Mouse (Mus musculus) liver, embryonic 14.5 days (tissue): ENCODE measurements at regions not wholly inside any gene's neighbourhood (a gene's known extent, or its start where the extent isn't known, plus 50 kb on each side); places are given as distances from the start of the nearest gene placed in this dataset.

ENCODE experiments used
- ATAC-seq: fragments of 200-750 bp; cut with Nextera tagmentation; 2 replicates; pipeline ENCODE4 v1.8.0; 2017; ENCODE audit warnings: moderate number of reproducible peaks, mild to moderate bottlenecking, moderate library complexity; ENCODE audit not compliant: insufficient read depth
- DNase-seq, 3 experiments: peaks; one replicate each; pipeline ENCODE4 v3.0.0-alpha.2; 2012 to 2013; ENCODE audit warnings: low read depth in 3 of 3, low spot score in 3 of 3
- H3K27ac ChIP-seq: fragments of 300-500 bp; sonication (generic); 2 replicates; pipeline ENCODE4 v1.5.1; 2014; ENCODE audit warnings: moderate library complexity, mild to moderate bottlenecking, control low read depth, inconsistent platforms
- H3K27me3 ChIP-seq: fragments of 300-500 bp; sonication (generic); 2 replicates; pipeline ENCODE4 v1.6.1; 2014; ENCODE audit warnings: mild to moderate bottlenecking, low read length, moderate library complexity; ENCODE audit not compliant: control insufficient read depth, insufficient read depth
- H3K36me3 ChIP-seq: fragments of 300-500 bp; sonication (generic); replicated peaks from 2 replicates; pipeline ENCODE4 v1.6.1; 2014; ENCODE audit warnings: low read depth; ENCODE audit not compliant: control insufficient read depth, insufficient read depth
- H3K4me1 ChIP-seq, 2 experiments: fragments of 200-500 bp in 1 of 2; fragments of 300-500 bp in 1 of 2; sonication (generic) in 1 of 2; replicated peaks; 2 replicates each; pipeline ENCODE4 v1.6.1; 2012 to 2014; ENCODE audit warnings: antibody characterized with exemption in 1 of 2, inconsistent platforms in 1 of 2, low read length in 1 of 2; ENCODE audit not compliant: control insufficient read depth in 2 of 2, insufficient read depth in 2 of 2
- H3K4me2 ChIP-seq: fragments of 300-500 bp; sonication (generic); 2 replicates; pipeline ENCODE4 v1.6.1; 2014; ENCODE audit warnings: low read depth, mild to moderate bottlenecking, control low read depth, moderate library complexity
- H3K4me3 ChIP-seq, 2 experiments: fragments of 200-500 bp in 1 of 2; fragments of 300-500 bp in 1 of 2; sonication (generic) in 1 of 2; 2 replicates each; pipeline ENCODE4 v1.5.1; 2012 to 2014; ENCODE audit warnings: low read depth in 2 of 2, low read length in 2 of 2, mild to moderate bottlenecking in 2 of 2, control low read depth in 1 of 2, inconsistent platforms in 1 of 2, moderate library complexity in 1 of 2; ENCODE audit not compliant: insufficient read depth in 1 of 2
- H3K9ac ChIP-seq: fragments of 300-500 bp; sonication (generic); replicated peaks from 2 replicates; pipeline ENCODE4 v1.6.1; 2014; ENCODE audit warnings: mild to moderate bottlenecking, control low read depth, moderate library complexity
- H3K9me3 ChIP-seq: fragments of 300-500 bp; sonication (generic); 2 replicates; pipeline ENCODE4 v1.6.1; 2016; ENCODE audit warnings: low read length, mixed read lengths; ENCODE audit not compliant: control insufficient read depth
- CTCF ChIP-seq: IDR thresholded peaks from 2 replicates; pipeline ENCODE4 v1.5.1; 2016; ENCODE audit warnings: antibody characterized with exemption, low read depth, control low read depth
- EP300 ChIP-seq: IDR thresholded peaks from 2 replicates; pipeline ENCODE4 v1.6.1; 2016; ENCODE audit warnings: antibody characterized with exemption, low read depth
- WGBS: fragments of 180-500 bp; shearing (Covaris S2); extraction: QIAGEN DNeasy Blood & Tissue Kit; methylation state at CpG from one replicate; pipeline ENCODE4 v1.1.7; 2014; ENCODE audit not compliant: insufficient replicate concordance; 5-methylcytosine and 5-hydroxymethylcytosine counted together

DNA sequence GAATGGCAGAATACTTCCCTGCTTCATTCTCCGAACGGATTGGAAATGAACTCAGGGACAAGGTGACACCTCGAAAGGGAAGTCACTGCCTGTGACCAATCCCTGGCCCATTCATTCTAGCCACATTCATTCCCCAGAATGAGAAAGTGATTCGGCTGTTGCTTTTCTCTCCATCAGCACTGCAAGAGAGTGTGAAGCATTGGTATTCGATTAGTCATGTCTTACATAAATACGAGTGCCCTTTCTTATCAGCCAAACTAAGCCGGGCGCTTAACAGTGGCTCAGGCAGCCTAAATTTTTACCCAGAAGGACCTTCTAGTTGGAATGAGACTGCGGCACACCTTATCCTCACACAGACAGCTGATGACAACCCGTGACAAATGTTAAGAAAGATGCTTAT is 122.8 kb downstream of the Gm5426 start:
- Histone ChIP-seq H3K27ac (no peak overlapping the region), H3K4me3 (no peak overlapping the region), H3K4me2 (no peak overlapping the region), H3K36me3 (no peaks in the 10 kb centered on the region), H3K9ac (no peak overlapping the region), H3K27me3 (no peaks in the 10 kb centered on the region), H3K9me3 (no peaks in the 10 kb centered on the region), H3K4me1 (no peaks in the 10 kb centered on the region)
- ATAC-seq (no peak), DNase-seq (no peak)
- 55% methylated on average over 10 of the region's 10 CpGs for WGBS
- no peak for TF ChIP-seq CTCF
- no peak for TF ChIP-seq EP300

GRCm38 (mm10) chr10:96259648-96260047 is 123.2 kb downstream of the Gm5426 start:
- H3K4me3 ChIP-seq = no peak overlapping the region
- 73% methylated on average over 8 of the region's 8 CpGs for WGBS
- TF ChIP-seq CTCF = no peak
- no peak for TF ChIP-seq EP300

DNA sequence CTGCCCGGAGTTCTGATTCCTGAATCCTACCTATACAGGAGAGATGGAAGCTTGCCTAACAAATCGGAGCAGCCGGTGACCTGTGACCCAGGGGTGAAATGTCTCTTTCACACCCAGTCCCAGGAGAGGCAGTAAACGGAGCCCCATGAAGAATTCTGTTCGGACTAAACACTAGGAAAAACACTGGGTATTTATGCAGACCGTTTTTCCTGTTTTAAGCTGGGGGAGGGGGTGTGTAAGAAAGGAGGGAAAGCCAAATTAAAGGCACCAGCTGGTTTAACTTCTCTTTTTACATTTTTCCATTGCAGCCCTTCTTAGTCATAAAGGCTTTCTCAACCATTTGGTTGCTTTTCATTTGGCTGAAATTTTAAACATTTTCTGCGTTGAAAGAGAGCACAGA is 127.1 kb downstream of the Gm5426 start:
- Histone ChIP-seq H3K9me3 (no peaks in the 10 kb centered on the region), H3K4me2 (no peak overlapping the region), H3K9ac (no peak overlapping the region), H3K27ac (no peak overlapping the region), H3K36me3 (no peaks in the 10 kb centered on the region), H3K4me1 (no peaks in the 10 kb centered on the region), H3K4me3 (no peak overlapping the region), H3K27me3 (no peaks in the 10 kb centered on the region)
- TF ChIP-seq EP300 = no peak
- no peak for TF ChIP-seq CTCF
- DNase-seq = no peak
- WGBS = 43% methylated on average over 7 of the region's 7 CpGs
- ATAC-seq = no peak

More at GRCm38 (mm10) chr10:96259648-96260047, 123.2 kb downstream of the Gm5426 start:
- Histone ChIP-seq H3K4me2 (no peak overlapping the region), H3K4me1 (no peaks in the 10 kb centered on the region), H3K36me3 (no peaks in the 10 kb centered on the region), H3K9me3 (no peaks in the 10 kb centered on the region), H3K9ac (no peak overlapping the region), H3K27ac (no peak overlapping the region), H3K27me3 (no peaks in the 10 kb centered on the region)
- ATAC-seq (no peak), DNase-seq (no peak)

- no peak overlapping the region for H3K9ac ChIP-seq
- 44% methylated on average over 5 of the region's 5 CpGs for WGBS
- no peaks in the 10 kb centered on the region for H3K9me3 ChIP-seq
- H3K4me3 ChIP-seq = no peak overlapping the region
- H3K36me3 ChIP-seq = no peaks in the 10 kb centered on the region
- H3K4me1 ChIP-seq = no peaks in the 10 kb centered on the region
- H3K27me3 ChIP-seq = no peaks in the 10 kb centered on the region
- no peak for ATAC-seq
- H3K4me2 ChIP-seq = no peak overlapping the region
- TF ChIP-seq EP300 = no peak
- no peak for TF ChIP-seq CTCF
- no peak for DNase-seq
- no peak overlapping the region for H3K27ac ChIP-seq
These were observed 128.0 kb downstream of the Gm5426 start for GRCm38 (mm10) chr10:96264433-96264832.

DNA sequence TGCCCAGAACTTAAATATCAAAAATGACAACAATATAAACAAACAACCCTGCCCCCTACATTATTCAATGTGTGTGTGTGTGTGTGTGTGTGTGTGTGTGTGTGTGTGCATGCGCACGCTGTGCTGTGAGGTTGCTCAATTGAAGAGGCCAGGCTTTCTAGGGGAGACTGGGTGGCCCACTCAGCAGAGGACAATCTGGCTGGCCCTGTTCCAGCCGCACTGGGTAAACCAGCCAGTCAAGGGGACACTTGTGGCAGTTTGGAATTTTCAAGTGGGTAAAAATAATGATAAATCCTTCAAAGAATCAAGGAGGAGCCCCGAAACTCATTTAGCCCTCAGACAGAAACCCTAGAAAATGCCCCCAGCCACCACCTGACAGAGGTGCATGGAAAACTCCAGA is 128.5 kb downstream of the Gm5426 start:
- H3K27ac ChIP-seq = no peak overlapping the region
- WGBS = 63% methylated on average over 4 of the region's 4 CpGs
- no peak overlapping the region for H3K9ac ChIP-seq
- H3K36me3 ChIP-seq = no peaks in the 10 kb centered on the region
- no peaks in the 10 kb centered on the region for H3K4me1 ChIP-seq
- no peak overlapping the region for H3K4me2 ChIP-seq
- no peak for DNase-seq
- no peak for ATAC-seq
- no peak for TF ChIP-seq CTCF
- TF ChIP-seq EP300 = no peak
- no peak overlapping the region for H3K4me3 ChIP-seq
- no peaks in the 10 kb centered on the region for H3K27me3 ChIP-seq
- no peaks in the 10 kb centered on the region for H3K9me3 ChIP-seq
